Mouse (Mus musculus) cerebellum, postnatal 36 days (tissue): ENCODE data around the gene Casz1.
A peak's percentile ranks its signal among the peaks of the same experiment; 100 is the strongest.

Source experiments
- DNase-seq, 2 experiments: peaks; one replicate each; pipeline ENCODE4 v3.0.0; 2021 to 2022; ENCODE audit warnings: mixed read lengths in 2 of 2

The Casz1 gene

GRCm38 (mm10) chr4:148945476-148945881 lies 141.2 kb downstream of the Casz1 start:
- DNase-seq, result peak; percentile 21 to 32

- no peak for DNase-seq
These were observed 141.8 kb downstream of the Casz1 start for GRCm38 (mm10) chr4:148946071-148946470.

DNA sequence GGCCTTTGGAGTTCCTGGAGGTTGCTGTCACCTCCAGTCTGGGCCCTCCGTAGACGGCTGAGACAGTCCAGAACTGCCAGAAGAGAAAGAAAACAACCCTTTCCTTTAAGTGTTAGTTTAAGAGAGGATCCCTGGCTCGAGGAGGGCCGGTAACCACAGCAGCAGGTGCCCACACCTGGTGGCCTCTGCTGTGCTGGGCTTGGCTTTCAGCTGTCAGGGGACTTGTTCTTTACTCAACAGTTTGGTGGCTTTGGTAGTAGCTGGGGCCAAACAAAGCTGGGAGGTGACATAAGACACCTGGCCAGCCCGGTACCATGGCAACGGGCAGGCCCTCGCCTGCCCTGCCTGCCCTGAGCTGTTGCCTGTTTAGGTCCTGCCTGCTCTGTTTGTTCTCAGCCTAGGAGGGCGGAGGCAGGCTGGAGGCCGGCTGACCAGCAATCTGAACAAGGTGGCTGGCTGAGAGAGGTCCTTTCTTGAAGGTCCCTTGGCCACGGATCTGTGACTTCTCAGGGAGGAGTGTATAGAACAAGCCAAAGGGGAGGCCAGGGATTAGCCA lies 143.7 kb downstream of the Casz1 start:
- DNase-seq, result no peak

DNA sequence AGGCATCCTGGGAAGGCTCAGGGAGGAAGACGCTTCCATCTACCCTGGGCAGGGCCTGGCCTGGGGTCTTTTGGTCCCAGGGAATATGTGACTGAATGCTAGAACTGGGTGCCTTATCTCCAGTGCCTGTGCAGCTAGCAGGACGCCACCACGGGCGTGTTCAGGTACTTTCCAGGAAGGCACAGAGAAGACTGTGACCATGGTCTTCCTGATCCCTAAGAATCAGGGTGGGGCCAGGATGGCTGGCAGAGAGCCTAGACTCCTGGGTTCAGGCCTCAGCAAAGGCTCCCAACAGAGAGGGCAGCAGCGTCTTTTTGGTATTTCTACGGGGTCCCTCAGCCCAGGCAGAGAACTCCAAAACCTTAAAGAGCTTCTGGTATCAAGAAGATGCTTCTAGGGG lies 146.3 kb downstream of the Casz1 start:
- DNase-seq, result no peak

- DNase-seq, result peak; percentile 49 to 52
These were observed 146.9 kb downstream of the Casz1 start for GRCm38 (mm10) chr4:148950932-148951650.

- DNase-seq, result no peak
These were observed 147.6 kb downstream of the Casz1 start for GRCm38 (mm10) chr4:148951821-148952291.

DNA sequence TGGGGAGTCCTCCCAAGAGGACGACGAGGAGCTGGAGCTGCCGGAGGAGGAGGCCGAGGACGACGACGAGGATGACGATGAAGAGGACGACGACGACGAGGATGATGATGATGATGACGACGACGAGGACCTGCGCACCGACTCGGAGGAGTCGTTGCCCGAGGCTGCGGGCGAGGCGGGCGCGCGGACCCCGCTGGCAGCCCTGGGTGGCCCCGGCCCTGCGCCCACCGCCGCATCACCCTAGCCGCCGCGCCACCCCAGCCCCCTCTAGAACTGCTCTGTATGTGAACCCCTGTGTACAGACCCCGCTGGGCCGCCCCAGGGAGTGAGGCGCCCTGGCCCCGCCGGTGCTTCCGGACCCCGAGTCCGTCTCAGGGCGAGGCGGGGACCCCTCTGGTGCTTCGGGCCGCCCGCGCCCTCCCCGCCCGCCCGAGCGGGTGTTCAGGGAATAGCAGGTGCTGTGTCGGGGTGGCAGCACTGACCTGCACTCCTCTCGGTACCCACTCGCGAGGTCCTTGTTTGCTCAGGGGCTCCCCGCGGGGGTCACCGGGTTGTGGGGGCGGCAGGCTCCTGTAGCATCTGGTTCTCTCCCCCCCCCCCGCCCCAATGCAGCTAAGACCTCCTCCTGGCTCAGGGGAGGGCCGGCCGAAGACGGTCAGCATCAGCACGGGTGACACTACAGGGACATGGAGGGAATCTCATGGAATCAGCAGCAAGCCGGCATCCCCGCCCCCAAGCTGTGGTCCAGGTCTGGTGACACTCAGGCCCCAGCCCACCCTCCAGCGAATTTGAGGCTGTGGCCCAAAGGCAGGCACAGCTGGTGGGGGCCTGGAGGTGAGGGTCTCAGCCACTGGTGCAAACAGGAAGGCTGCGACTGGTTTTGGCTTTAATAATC lies 148.3 kb downstream of the Casz1 start:
- no peak for DNase-seq

- DNase-seq, result peak; percentile 53 to 62
These were observed 151.0 kb downstream of the Casz1 start for GRCm38 (mm10) chr4:148955131-148955813.

GRCm38 (mm10) chr4:148960011-148960410 lies 155.8 kb downstream of the Casz1 start:
- no peak for DNase-seq

DNA sequence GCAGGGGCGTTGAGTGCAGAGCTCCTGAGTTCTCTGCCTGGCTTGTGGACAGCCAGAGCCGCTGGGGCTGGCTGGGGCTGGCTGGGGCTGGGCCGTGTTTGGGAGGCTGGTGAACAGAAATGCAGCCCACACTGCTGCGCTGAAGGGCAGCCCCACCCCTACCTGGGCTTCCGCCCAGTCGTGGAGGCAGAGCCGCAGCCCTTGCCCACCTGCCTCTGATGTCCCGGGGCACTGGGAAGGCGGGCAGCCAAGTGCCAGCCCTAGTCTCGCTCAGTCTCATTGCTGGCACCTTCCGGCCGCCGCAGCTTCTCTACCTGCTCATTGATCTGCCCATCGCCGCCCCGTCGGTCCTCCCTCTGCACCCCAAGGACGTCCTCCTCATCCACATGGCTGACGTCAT lies 156.9 kb downstream of the Casz1 start:
- no peak for DNase-seq

DNA sequence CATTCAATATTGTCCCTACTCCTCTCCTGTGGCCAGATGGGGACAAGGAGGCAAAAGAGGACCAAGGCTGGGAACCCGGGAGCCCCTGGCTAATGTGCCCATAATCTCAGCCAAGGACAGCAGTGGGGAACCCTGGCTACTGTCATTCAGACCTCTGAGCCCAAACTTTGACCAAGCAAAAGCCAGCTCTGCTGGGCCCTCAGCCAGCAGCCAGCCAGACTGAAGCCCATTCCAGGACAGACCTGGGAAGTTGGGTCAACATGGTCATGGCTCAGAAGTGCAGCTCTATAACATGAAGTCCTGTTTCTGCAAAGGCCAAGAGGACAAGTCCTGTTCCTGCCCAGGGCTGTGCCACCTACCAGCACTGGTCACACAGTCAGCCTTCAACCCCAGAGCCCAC lies 157.9 kb downstream of the Casz1 start:
- DNase-seq, result no peak

DNA sequence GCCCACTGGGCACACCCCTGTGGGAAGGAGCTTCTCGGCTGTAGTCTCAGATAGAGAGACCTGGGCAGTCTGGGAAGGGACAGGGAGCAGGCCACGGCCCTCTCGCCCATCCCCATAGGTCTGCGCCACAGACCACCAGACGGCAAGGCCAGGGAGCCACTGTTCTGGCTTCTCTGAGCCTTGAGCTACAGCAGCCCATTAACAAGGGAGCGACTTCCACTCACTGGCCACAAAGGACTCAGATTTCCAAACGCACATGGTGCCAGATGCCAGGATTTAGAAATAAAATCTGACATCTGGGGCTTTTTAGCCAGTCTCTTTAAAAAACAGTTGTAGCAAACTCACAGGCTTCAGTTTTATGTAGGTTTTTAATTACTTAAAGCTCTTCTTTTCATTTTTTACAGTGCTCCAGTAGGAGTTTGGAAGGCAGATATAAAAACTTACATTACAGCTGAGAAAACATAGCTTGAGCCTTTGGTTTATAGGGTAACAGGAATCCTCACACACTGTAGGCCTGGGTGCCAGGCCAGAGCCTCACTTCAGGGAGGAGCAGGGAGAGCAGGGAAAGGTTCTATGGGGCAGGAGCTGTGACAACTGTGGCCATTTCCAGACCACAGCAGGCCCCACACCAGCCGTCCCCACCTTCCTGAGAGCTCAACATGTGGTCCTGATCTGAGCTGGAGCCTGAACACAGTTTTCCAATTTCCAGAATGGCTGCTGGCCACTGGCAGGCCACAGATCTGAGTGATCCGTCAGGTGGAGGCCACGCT lies 160.5 kb downstream of the Casz1 start:
- DNase-seq, result no peak

- no peak for DNase-seq
These were observed 161.9 kb downstream of the Casz1 start for GRCm38 (mm10) chr4:148966132-148966531.

DNA sequence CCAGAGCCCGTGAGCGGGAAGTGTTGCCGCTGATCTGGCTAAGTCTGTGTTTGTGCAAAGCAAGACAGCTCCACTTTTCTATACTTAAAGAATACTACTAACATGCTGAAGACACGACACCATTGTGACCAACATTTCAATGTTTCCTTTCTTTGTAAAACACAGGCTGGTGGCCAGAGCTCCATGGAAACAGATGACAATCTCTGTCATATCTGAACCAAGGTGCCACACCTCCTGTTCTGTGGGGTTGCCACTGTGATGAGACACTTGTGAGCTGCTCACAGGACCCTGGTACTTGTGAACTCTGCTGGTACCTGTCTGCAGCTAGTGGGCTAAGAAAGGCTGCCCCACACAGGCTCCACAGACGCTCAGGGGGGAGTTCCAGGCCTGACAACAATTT lies 164.6 kb downstream of the Casz1 start:
- no peak for DNase-seq

DNA sequence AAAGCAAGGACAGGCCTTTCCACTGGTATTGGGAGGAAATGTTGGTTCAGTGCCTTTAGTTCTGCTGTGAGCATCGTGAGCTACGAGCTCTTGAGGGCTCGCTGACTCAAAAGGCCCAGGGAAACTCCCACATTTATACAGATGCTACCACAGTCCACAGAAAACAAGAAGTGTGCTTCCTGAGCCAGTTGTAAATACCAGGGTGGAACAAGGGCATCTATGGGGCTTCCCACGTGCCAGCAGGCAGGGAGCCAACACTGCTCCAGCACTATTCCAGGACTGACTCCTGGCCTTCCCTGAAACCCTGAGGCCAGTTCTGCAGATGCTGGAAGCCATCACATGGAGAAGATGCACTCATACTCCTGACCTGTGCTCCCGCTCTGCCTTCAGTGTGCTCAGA lies 165.4 kb downstream of the Casz1 start:
- no peak for DNase-seq

DNA sequence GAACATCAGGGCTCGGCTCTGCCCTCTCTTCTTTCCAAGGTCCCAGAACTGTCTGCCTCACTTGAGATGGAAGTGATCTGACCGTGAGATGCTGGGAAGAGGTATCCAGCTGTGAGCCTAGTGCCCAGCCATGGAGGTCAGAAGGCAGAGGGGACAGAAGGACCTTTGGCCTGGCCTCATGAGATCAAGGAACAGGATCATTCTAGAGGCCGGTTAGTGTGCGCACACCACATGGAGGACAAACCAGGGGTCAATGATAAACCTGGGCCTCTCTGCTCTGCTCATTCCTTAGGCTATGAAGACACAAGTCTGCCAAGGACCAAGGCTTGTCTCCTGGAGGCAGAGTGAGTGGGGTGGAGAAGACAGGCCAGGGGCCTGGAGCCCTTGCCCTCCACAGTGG lies 166.5 kb downstream of the Casz1 start:
- no peak for DNase-seq

GRCm38 (mm10) chr4:148971613-148972242 lies 167.5 kb downstream of the Casz1 start:
- no peak for DNase-seq

DNA sequence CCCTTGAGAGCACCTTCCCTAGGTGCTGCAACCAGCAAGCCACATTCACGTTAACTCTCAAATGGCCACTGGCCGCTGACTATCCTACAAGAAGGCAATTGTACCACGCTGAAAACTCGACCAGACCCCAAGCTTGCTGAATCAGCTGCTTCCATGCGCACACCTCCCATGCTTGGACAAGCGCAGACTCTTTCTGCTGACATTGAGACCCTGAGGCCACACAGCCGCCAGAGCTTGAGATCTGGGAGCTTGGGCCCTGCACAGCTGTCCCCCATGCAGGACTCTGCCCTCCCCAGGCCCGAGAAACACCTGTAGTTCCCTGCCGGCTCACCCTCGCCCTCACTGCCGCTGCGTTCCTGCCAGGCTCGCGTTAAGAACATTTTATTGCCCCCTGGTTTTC lies 168.5 kb downstream of the Casz1 start:
- DNase-seq, result no peak

- DNase-seq, result no peak
These were observed 169.2 kb downstream of the Casz1 start for GRCm38 (mm10) chr4:148973387-148973786.

GRCm38 (mm10) chr4:148974833-148975232 lies 170.6 kb downstream of the Casz1 start:
- no peak for DNase-seq

- no peak for DNase-seq
These were observed 174.1 kb downstream of the Casz1 start for GRCm38 (mm10) chr4:148978221-148978855.
